Mouse (Mus musculus): ENCODE data around the gene Treml4. TPM values are rescaled to one million over a fixed set of nuclear protein-coding genes. Genes with fewer than 3 reads are reported as not detected.

Treml4 gene
- 1 to 10 TPM; 2.0 to 2.4 TPM for total RNA-seq (2023)

DNA sequence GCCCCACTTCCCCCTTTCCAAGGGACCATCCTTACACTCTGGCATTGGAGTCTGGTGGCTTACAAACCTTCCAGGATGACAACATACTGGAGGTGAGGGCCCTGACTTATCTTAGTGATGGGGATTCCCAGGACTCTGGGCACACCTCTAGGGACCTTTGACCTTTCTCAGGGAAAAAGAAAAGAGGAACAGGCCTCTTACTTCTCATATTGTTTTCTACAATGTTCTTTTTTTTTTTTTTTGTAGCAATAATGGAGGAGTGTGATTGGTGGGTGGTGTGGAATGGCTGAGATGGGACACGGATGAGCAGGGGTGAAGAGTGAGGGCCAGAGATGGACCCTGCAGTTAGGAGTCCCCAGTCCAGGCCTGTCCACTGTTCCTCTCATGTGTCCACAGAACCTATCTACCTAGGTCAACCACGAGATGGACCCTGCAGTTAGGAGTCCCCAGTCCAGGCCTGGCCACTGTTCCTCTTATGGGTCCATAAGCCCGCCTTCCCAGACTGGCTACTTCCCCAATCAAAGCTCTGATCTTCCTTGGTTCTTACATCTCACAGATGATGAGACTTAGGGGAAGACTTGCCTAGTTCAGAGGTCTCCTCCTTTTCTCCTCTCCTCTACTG is at the start of gene Treml4:
Treml4 (plus strand) TSS at position 555 of the 622 bp plus-strand sequence.

DNA sequence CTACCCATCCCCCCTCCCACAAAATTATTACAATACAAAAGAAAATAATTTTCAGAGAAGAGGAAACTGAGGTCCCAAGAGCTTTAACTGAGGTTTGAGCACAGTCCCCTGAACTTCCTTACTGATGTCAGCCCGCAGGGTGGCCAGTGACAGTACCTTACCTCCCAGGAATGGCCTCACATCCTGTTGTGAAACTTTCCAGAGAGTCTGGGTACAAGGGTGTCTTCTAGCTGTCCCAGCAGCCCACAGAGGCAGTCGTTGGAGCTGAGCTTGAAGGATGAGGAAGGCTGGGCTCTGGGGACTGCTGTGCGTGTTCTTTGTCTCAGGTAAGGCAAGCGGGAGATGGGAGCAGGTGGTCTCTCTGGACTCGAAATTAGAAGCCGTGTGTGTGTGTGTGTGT is 31.6 kb upstream of the Treml4 start, which contains the start of gene Trem1:
Trem1 (plus strand) TSS at position 251 of the 400 bp plus-strand sequence.

DNA sequence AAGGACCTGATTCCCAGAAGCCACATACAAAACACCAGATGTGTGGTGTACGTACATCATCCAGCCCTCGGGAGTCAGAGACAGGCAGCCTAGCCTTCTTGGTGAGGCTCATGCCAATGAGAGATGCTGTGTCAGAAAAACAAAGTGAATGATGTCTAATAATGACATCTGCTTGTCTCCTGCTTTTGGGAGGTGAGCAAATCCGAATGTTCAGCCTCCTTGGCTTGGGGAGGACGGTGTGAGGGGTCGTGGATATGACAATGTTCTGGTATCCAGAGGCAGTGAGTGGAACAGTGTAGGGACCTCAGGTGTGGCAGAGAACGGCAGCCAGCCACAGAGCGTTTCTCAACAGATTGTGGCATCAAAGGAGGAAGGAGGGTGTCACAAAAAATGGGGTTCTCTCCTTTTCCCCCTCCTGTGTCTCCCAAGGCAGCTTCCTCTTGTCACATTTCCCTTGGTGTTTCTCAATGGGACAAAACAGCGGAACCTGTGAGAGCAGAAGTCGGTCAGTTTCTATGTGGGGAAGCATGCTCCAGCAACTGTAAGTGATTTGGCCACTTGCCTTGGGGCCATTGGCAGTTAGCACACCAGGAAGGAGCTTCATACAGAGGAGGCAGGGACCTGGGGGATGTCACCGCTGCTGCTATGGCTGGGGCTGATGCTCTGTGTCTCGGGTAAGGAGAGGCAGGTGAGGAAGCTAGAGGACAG is 16.7 kb upstream of the Treml4 start, which contains the start of gene Trem3:
Trem3 (plus strand) TSS at position 557 of the 708 bp plus-strand sequence.

DNA sequence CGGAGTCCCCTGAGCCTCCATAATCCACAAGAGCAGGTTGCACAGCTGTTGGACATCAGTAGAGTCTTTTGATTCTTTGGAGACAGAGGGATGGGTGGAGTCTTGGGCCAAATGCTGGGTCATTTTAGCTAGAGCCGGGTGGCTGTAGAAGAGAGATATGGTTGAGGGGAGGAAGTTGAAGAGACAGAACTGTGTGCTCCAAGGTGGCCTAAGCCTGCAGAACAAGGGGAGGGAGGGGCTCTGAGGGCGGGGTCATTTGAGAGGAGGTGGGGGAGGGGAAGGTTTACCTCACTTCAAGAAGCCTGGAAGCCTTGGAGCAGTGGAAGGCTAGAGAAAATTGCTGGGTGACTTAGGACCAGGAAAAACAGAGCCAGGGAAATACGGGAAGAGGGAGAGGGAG is 35.1 kb downstream of the Treml4 start, which contains the start of gene Treml2:
Treml2 (plus strand) TSS at position 296 of the 400 bp plus-strand sequence.

DNA sequence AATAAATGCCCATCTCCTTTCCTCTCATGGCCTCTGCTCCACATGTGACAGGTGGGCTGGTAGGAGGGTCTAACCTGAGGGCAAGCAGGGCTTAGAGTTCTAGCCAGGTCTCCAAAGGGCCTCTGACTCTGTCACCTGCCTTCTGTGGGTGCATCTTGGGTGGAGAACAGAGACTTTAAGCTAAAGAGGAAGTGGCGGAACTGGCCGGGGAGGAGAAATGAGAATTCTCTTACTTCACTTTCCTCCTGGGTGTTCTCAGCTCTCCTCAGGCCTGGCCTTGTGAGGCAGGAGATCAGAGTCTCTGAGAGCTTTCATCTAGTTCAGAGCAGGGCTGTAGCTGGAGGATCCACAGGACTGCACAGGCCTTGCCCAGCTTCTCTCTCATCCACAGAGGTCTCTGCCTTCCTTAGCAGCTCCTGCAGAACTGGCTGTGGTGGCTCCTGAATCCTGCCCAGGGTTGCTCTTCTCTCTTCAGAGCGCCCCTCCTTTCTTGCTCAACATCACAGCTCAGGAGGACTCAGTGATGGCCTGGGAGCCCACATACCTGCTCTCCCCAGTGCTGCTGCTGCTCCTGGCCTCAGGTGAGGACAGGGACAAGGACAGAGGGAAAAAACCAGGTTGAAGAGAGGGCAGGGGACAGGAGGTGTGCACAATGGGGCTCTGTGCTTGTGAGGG is 51.9 kb downstream of the Treml4 start, which contains the start of gene B430306N03Rik:
B430306N03Rik (plus strand) TSS at position 237 of the 675 bp plus-strand sequence.

Other genes starting within 250 kb of the Treml4 start
- not detected for gene 1700122O11Rik, start 226.0 kb upstream of the Treml4 start, total RNA-seq (2023)
- gene 1700067P10Rik, start 175.0 kb upstream of the Treml4 start, total RNA-seq (2023): not detected
- gene 9830107B12Rik, start 118.0 kb upstream of the Treml4 start, total RNA-seq (2023): not detected
- gene A530064D06Rik, start 97.0 kb upstream of the Treml4 start, total RNA-seq (2023): under 1 TPM in 1 of 2 experiments, not detected in 1; 0.61 TPM
- 1 to 10 TPM; 1.6 to 3.7 TPM for gene Trem1, start 31.5 kb upstream of the Treml4 start, total RNA-seq (2023)
- not detected for gene Trem3, start 16.5 kb upstream of the Treml4 start, total RNA-seq (2023)
- 100 to 1,000 TPM; 174 to 186 TPM for gene Treml2, start 35.2 kb downstream of the Treml4 start, total RNA-seq (2023)
- gene B430306N03Rik, start 51.8 kb downstream of the Treml4 start, total RNA-seq (2023): 10 to 100 TPM; 11.2 to 11.3 TPM
- not detected for gene Trem2, start 82.1 kb downstream of the Treml4 start, total RNA-seq (2023)
- gene Treml1, start 95.6 kb downstream of the Treml4 start, total RNA-seq (2023): not detected
- gene Nfya, start 145.6 kb downstream of the Treml4 start, total RNA-seq (2023): 100 to 1,000 TPM; 118 TPM
- gene Oard1, start 145.7 kb downstream of the Treml4 start, total RNA-seq (2023): 10 to 100 TPM; 50.5 to 59.6 TPM
- gene Apobec2, start 168.6 kb downstream of the Treml4 start, total RNA-seq (2023): under 1 TPM in 1 of 2 experiments, not detected in 1; 0.64 TPM
- gene Tspo2, start 187.2 kb downstream of the Treml4 start, total RNA-seq (2023): not detected
- gene Unc5cl, start 190.6 kb downstream of the Treml4 start, total RNA-seq (2023): 1 to 10 TPM; 4.8 to 7.3 TPM

Data from B cell, adult 67 days (primary cell).